Mouse (Mus musculus): ENCODE data around the gene Dlst. TPM values are rescaled to one million over a fixed set of nuclear protein-coding genes. Genes with fewer than 3 reads are reported as not detected.
A peak's percentile ranks its signal among the peaks of the same experiment; 100 is the strongest.
"Not testable (repeated sequence)": the region's sequence is repeated elsewhere in the genome, so short reads cannot be mapped to it uniquely, and the experiment has no call there.

The Dlst gene
- polyA plus RNA-seq, 1 experiment from 2014 or later: 80.1 TPM

GRCm38 (mm10) chr12:85129426-85129978, 18.9 kb downstream of the Dlst start:
- H3K4me3 ChIP-seq (ENCODE audit: inconsistent target): no peak overlapping the region
- WGBS (ENCODE audit: missing documents): 47% methylated on average over 9 of the region's 9 CpGs
- H3K79me2 ChIP-seq (ENCODE audit: inconsistent target): peaks cover 22% of the 10 kb centered on the region; the same call in 1 of the 2 replicates
- H3K27ac ChIP-seq: peak overlapping the region; percentile 32; the same call in 1 of the 2 replicates
- H3K36me3 ChIP-seq (ENCODE audit: inconsistent target): peaks cover 59% of the 10 kb centered on the region; the same call in 1 of the 2 replicates

- Histone ChIP-seq H3K4me3 (ENCODE audit: inconsistent target) (no peak overlapping the region), H3K27ac (no peak overlapping the region), H3K79me2 (ENCODE audit: inconsistent target) (peaks cover 3% of the 10 kb centered on the region; the same call in 1 of the 2 replicates), H3K36me3 (ENCODE audit: inconsistent target) (peaks cover 47% of the 10 kb centered on the region; the same call in 1 of the 2 replicates)
- 91% methylated on average over 5 of the region's 6 CpGs for WGBS (ENCODE audit: missing documents)
Measured at GRCm38 (mm10) chr12:85131361-85131760, 20.7 kb downstream of the Dlst start.

- 63% methylated on average over 8 of the region's 8 CpGs for WGBS (ENCODE audit: missing documents)
Measured at GRCm38 (mm10) chr12:85134043-85134794, 23.6 kb downstream of the Dlst start.

GRCm38 (mm10) chr12:85135513-85136470, 25.2 kb downstream of the Dlst start:
- WGBS (ENCODE audit: missing documents): 90% methylated on average over 19 of the region's 19 CpGs
- Histone ChIP-seq H3K79me2 (ENCODE audit: inconsistent target) (no peaks in the 10 kb centered on the region), H3K27ac (no peak overlapping the region), H3K36me3 (ENCODE audit: inconsistent target) (peaks cover 30% of the 10 kb centered on the region; the same call in 1 of the 2 replicates), H3K4me3 (ENCODE audit: inconsistent target) (no peak overlapping the region)

More at GRCm38 (mm10) chr12:85134043-85134794, 23.6 kb downstream of the Dlst start:
- H3K36me3 ChIP-seq (ENCODE audit: inconsistent target): peaks cover 39% of the 10 kb centered on the region; the same call in 1 of the 2 replicates
- H3K4me3 ChIP-seq (ENCODE audit: inconsistent target): no peak overlapping the region
- no peak overlapping the region for H3K27ac ChIP-seq
- no peaks in the 10 kb centered on the region for H3K79me2 ChIP-seq (ENCODE audit: inconsistent target)

- Histone ChIP-seq H3K4me3 (ENCODE audit: inconsistent target) (no peak overlapping the region), H3K27ac (no peak overlapping the region), H3K79me2 (ENCODE audit: inconsistent target) (no peaks in the 10 kb centered on the region), H3K36me3 (ENCODE audit: inconsistent target) (peaks cover 22% of the 10 kb centered on the region; the same call in 1 of the 2 replicates)
- WGBS (ENCODE audit: missing documents): 86% methylated on average over 4 of the region's 4 CpGs
Measured at GRCm38 (mm10) chr12:85136627-85137026, 26.0 kb downstream of the Dlst start.

GRCm38 (mm10) chr12:85140036-85140701, 29.5 kb downstream of the Dlst start:
- Histone ChIP-seq H3K4me3 (ENCODE audit: inconsistent target) (no peak overlapping the region), H3K79me2 (ENCODE audit: inconsistent target) (no peaks in the 10 kb centered on the region), H3K36me3 (ENCODE audit: inconsistent target) (no peaks in the 10 kb centered on the region), H3K27ac (no peak overlapping the region)
- WGBS (ENCODE audit: missing documents): 62% methylated on average over 18 of the region's 18 CpGs

- Histone ChIP-seq H3K27ac (no peak overlapping the region), H3K36me3 (ENCODE audit: inconsistent target) (no peaks in the 10 kb centered on the region), H3K4me3 (ENCODE audit: inconsistent target) (no peak overlapping the region), H3K79me2 (ENCODE audit: inconsistent target) (no peaks in the 10 kb centered on the region)
- WGBS (ENCODE audit: missing documents): 87% methylated on average over 6 of the region's 6 CpGs
Measured at GRCm38 (mm10) chr12:85141096-85141495, 30.5 kb downstream of the Dlst start.

GRCm38 (mm10) chr12:85142803-85143202, 32.2 kb downstream of the Dlst start:
- Histone ChIP-seq H3K4me3 (ENCODE audit: inconsistent target) (no peak overlapping the region), H3K27ac (no peak overlapping the region), H3K36me3 (ENCODE audit: inconsistent target) (no peaks in the 10 kb centered on the region), H3K79me2 (ENCODE audit: inconsistent target) (no peaks in the 10 kb centered on the region)
- WGBS (ENCODE audit: missing documents): 29% methylated on average over 4 of the region's 4 CpGs

GRCm38 (mm10) chr12:85144276-85144675, 33.6 kb downstream of the Dlst start:
- WGBS (ENCODE audit: missing documents): 30% methylated on average over 1 of the region's 2 CpGs
- H3K79me2 ChIP-seq (ENCODE audit: inconsistent target); H3K36me3 ChIP-seq (ENCODE audit: inconsistent target); H3K27ac ChIP-seq; H3K4me3 ChIP-seq (ENCODE audit: inconsistent target): not testable (repeated sequence)

GRCm38 (mm10) chr12:85144821-85145220, 34.2 kb downstream of the Dlst start:
- H3K36me3 ChIP-seq (ENCODE audit: inconsistent target): no peaks in the 10 kb centered on the region
- WGBS (ENCODE audit: missing documents): 95% methylated on average over 4 of the region's 4 CpGs
- no peak overlapping the region for H3K4me3 ChIP-seq (ENCODE audit: inconsistent target)
- no peaks in the 10 kb centered on the region for H3K79me2 ChIP-seq (ENCODE audit: inconsistent target)
- H3K27ac ChIP-seq: no peak overlapping the region

- Histone ChIP-seq H3K36me3 (ENCODE audit: inconsistent target) (no peaks in the 10 kb centered on the region), H3K4me3 (ENCODE audit: inconsistent target) (no peak overlapping the region), H3K27ac (no peak overlapping the region), H3K79me2 (ENCODE audit: inconsistent target) (no peaks in the 10 kb centered on the region)
- WGBS (ENCODE audit: missing documents): 89% methylated on average over 8 of the region's 9 CpGs
Measured at GRCm38 (mm10) chr12:85145630-85146029, 35.0 kb downstream of the Dlst start.

- Histone ChIP-seq H3K36me3 (ENCODE audit: inconsistent target) (no peaks in the 10 kb centered on the region), H3K27ac (no peak overlapping the region), H3K4me3 (ENCODE audit: inconsistent target) (no peak overlapping the region), H3K79me2 (ENCODE audit: inconsistent target) (no peaks in the 10 kb centered on the region)
- 37% methylated on average over 9 of the region's 11 CpGs for WGBS (ENCODE audit: missing documents)
Measured at GRCm38 (mm10) chr12:85146355-85146754, 35.7 kb downstream of the Dlst start.

GRCm38 (mm10) chr12:85146881-85147280, 36.2 kb downstream of the Dlst start:
- no peak overlapping the region for H3K27ac ChIP-seq
- no peaks in the 10 kb centered on the region for H3K79me2 ChIP-seq (ENCODE audit: inconsistent target)
- WGBS (ENCODE audit: missing documents): 89% methylated on average over 9 of the region's 9 CpGs
- H3K36me3 ChIP-seq (ENCODE audit: inconsistent target): no peaks in the 10 kb centered on the region
- no peak overlapping the region for H3K4me3 ChIP-seq (ENCODE audit: inconsistent target)

Data from macrophage (primary cell).